Mouse (Mus musculus) embryonic facial prominence, embryonic 14.5 days (tissue): ENCODE measurements around the gene Bnip3. TPM values are rescaled to one million over a fixed set of nuclear protein-coding genes. Genes with fewer than 3 reads are reported as not detected.

ENCODE experiments used
- ATAC-seq: fragments of 200-750 bp; cut with Nextera tagmentation; 2 replicates; pipeline ENCODE4 v1.8.0; 2017; ENCODE audit warnings: low read depth, moderate number of reproducible peaks, moderate TSS enrichment
- DNase-seq: peaks from one replicate; pipeline ENCODE4 v3.0.0-alpha.2; 2015; ENCODE audit warnings: low spot score
- H3K27ac ChIP-seq: fragments of 300-500 bp; sonication (generic); replicated peaks from 2 replicates; pipeline ENCODE4 v1.5.1; 2014; ENCODE audit warnings: low read depth, mild to moderate bottlenecking, low read length, moderate library complexity
- H3K27me3 ChIP-seq: fragments of 300-500 bp; sonication (generic); replicated peaks from 2 replicates; pipeline ENCODE4 v1.6.1; 2014; ENCODE audit warnings: low read length; ENCODE audit not compliant: control insufficient read depth, insufficient read depth
- H3K36me3 ChIP-seq: fragments of 300-500 bp; sonication (generic); 2 replicates; pipeline ENCODE4 v1.6.1; 2014; ENCODE audit warnings: low read length, mixed read lengths; ENCODE audit not compliant: control insufficient read depth, insufficient read depth
- H3K4me1 ChIP-seq: fragments of 300-500 bp; sonication (generic); 2 replicates; pipeline ENCODE4 v1.6.1; 2014; ENCODE audit warnings: antibody characterized with exemption, low read length; ENCODE audit not compliant: control insufficient read depth, insufficient read depth
- H3K4me2 ChIP-seq: fragments of 300-500 bp; sonication (generic); 2 replicates; pipeline ENCODE4 v1.6.1; 2014; ENCODE audit warnings: low read depth, mild to moderate bottlenecking, low read length, moderate library complexity, mixed read lengths
- H3K4me3 ChIP-seq: fragments of 300-500 bp; sonication (generic); 2 replicates; pipeline ENCODE4 v1.5.1; 2014; ENCODE audit warnings: low read depth, mild to moderate bottlenecking, low read length
- H3K9ac ChIP-seq: fragments of 300-500 bp; sonication (generic); 2 replicates; pipeline ENCODE4 v1.6.1; 2014; ENCODE audit warnings: low read depth, mild to moderate bottlenecking, low read length, moderate library complexity, mixed read lengths
- H3K9me3 ChIP-seq: fragments of 300-500 bp; sonication (generic); 2 replicates; pipeline ENCODE4 v1.6.1; 2016; ENCODE audit warnings: low read length; ENCODE audit not compliant: control insufficient read depth
- WGBS: fragments of 180-500 bp; shearing (Covaris S2); extraction: QIAGEN DNeasy Blood & Tissue Kit; methylation state at CpG from one replicate; pipeline ENCODE4 v1.1.7; 2014; 5-methylcytosine and 5-hydroxymethylcytosine counted together
- polyA plus RNA-seq: library from polyadenylated mRNA; unstranded; fragments of >200 nt; fragmentation: Nextera tagmentation; extraction: Ambion mirVana; gene quantifications from 2 replicates; pipeline ENCODE4 v1.2.1, GENCODE M21; 2014

Gene Bnip3
- polyA plus RNA-seq, 1 experiment from 2014 or later = 92.6 TPM

DNA sequence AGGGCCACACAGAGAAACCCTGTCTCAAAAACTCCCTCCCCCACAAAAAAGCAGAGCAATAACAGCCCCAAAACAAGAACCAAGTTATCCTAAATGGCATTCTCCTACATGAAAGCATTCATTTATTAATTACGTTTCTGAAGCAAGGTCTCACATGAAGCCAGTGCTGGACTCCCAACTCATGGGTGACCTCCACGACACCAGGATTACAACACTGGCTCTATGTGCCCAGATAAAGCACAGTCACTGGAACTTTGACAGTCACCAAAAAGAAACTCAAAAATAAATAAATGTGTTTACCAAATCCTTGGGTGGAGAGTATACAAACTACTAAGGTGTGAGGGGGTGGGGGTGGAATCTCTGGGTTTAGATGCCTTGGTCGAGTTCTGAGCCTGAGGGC, 4.3 kb upstream of the Bnip3 start:
- no peak for DNase-seq
- no peak overlapping the region for H3K4me3 ChIP-seq
- peaks cover 10% of the 10 kb centered on the region for H3K4me1 ChIP-seq
- 66% methylated on average over 3 of the region's 3 CpGs for WGBS
- H3K27me3 ChIP-seq = no peaks in the 10 kb centered on the region
- no peaks in the 10 kb centered on the region for H3K9me3 ChIP-seq
- no peak for ATAC-seq
- no peaks in the 10 kb centered on the region for H3K36me3 ChIP-seq
- no peak overlapping the region for H3K27ac ChIP-seq
- H3K9ac ChIP-seq = no peak overlapping the region
- no peak overlapping the region for H3K4me2 ChIP-seq

DNA sequence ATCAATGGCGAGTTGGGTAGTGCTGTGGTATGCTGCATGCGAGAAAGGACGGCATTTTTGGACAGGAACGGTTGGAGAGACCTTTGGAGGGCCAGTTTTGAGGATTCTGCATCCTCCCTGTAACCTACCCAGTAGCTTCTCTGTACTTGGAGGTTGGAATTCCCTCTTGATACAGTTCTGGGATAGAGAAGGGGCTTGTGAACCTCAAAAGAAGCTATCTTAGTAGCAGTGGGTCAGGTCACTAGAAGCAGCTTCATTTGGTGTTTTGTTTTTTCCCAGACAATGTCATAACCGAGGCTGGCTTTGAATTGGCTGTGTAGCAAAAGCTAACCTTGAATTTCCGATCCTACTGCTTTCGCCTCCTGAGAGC, 859 bp upstream of the Bnip3 start:
- no peak for ATAC-seq
- Histone ChIP-seq H3K27ac (peak overlapping the region; percentile 59), H3K9me3 (no peaks in the 10 kb centered on the region), H3K4me1 (peaks cover 23% of the 10 kb centered on the region), H3K9ac (peak overlapping the region; percentile 82), H3K36me3 (no peaks in the 10 kb centered on the region), H3K27me3 (no peaks in the 10 kb centered on the region), H3K4me3 (peak overlapping the region; percentile 74), H3K4me2 (peak overlapping the region; percentile 74)
- 18% methylated on average over 7 of the region's 7 CpGs for WGBS
- no peak for DNase-seq

DNA sequence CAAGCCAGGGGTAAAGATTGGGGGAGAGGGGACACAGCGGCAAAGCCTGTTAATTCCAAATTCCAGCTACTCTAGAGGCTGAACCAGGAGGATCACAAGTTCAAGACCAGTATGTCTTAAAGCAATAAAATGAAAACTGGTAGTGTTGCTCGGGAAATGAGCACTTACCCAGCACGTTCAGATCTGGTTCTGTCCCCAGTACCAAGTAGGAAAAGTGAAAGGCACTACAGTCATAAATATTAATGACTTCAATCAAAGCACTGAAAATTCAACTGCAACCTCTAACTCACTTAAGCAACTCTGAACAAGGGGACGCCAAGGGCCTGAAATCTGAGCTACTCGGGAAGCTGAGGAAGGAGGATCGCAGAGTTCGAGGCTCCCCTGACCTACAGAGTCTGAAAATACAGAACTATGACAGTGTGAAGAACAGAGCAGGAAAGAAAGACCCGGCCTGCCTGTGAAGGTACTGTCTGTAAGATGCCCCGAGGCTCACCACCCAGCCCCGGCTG, 497 bp downstream of the Bnip3 start:
- peak overlapping the region; percentile 82 for H3K9ac ChIP-seq
- H3K36me3 ChIP-seq = no peaks in the 10 kb centered on the region
- H3K27me3 ChIP-seq = no peaks in the 10 kb centered on the region
- H3K4me3 ChIP-seq = peak overlapping the region; percentile 74
- peak overlapping the region; percentile 66 for H3K27ac ChIP-seq
- WGBS = 4% methylated on average over 7 of the region's 10 CpGs
- H3K4me2 ChIP-seq = peak overlapping the region; percentile 74
- ATAC-seq (no peak), DNase-seq (no peak)
- no peaks in the 10 kb centered on the region for H3K9me3 ChIP-seq
- peaks cover 25% of the 10 kb centered on the region for H3K4me1 ChIP-seq

DNA sequence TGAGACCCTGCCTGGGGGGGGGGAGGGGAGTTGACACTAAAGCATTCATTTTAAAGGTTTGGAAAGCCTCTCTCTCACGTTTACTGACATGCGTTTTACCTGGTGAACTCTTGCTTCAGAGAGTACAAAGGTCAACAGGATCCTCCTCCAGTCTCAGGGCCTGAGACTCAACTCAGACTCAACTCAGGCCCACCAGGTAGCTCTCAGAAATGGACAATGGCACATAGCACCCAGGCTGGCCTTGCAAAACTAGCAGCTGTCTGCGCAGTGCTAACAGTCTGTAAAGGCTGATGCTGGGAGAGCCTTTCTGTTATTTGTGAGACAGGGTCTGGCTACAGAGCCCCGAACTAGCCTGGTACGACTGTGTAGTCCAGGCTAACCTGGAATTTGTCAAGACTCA, 1.3 kb downstream of the Bnip3 start:
- no peaks in the 10 kb centered on the region for H3K36me3 ChIP-seq
- peak overlapping the region; percentile 82 for H3K9ac ChIP-seq
- no peaks in the 10 kb centered on the region for H3K9me3 ChIP-seq
- H3K4me1 ChIP-seq = peaks cover 28% of the 10 kb centered on the region
- H3K27me3 ChIP-seq = no peaks in the 10 kb centered on the region
- H3K4me2 ChIP-seq = peak overlapping the region; percentile 74
- H3K4me3 ChIP-seq = peak overlapping the region; percentile 74
- DNase-seq (no peak), ATAC-seq (no peak)
- H3K27ac ChIP-seq = no peak overlapping the region
- WGBS = 61% methylated on average over 5 of the region's 5 CpGs

DNA sequence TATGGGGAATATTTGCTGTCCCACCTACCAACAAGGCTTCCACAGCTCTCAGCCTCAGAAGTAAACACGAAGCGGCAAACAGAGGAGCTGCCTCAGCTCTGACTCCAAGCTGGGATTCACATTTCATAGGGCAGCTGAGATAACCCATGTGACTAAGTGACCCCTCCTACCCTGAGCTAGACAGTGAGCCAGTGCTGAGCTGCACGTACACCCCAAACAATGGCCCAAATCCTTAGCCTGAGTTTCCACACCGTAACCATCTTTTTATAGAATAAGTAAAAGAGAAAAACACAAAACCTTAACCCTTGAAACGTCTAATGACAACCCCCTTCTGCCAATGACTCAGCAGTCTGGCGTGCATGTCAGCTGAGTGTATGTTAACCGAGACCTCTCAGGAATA, 2.3 kb downstream of the Bnip3 start:
- H3K27me3 ChIP-seq = no peaks in the 10 kb centered on the region
- 0 out of 2 replicates have a peak overlapping the region, but pooled peaks have one; percentile 10 for H3K9ac ChIP-seq
- no peaks in the 10 kb centered on the region for H3K36me3 ChIP-seq
- H3K9me3 ChIP-seq = no peaks in the 10 kb centered on the region
- DNase-seq (peak; percentile 83), ATAC-seq (peak; percentile 64)
- H3K4me2 ChIP-seq = peak overlapping the region; percentile 74
- H3K4me1 ChIP-seq = peaks cover 28% of the 10 kb centered on the region
- 3% methylated on average over 7 of the region's 7 CpGs for WGBS
- H3K27ac ChIP-seq = peak overlapping the region; percentile 65
- peak overlapping the region; percentile 74 for H3K4me3 ChIP-seq

DNA sequence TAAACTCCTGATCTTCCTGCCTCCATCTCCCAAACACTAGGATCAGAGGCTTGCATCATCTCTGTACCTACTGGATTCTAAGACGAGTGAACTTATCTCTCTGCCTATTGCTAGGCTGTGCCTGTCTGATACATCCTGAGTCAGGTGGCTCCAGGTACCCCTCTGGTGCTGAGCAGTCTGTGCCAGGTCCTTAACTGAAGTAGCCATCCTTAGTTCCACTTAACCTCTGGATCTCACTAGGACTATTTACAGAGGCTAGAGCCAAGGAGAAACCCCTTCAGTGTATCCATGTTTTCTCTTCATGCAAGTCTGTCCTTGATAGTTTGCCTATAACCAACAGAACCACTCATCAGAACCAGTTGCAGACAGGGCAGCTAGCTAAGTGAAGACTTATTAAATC, 2.9 kb downstream of the Bnip3 start:
- Histone ChIP-seq H3K27me3 (no peaks in the 10 kb centered on the region), H3K27ac (no peak overlapping the region), H3K4me2 (peak overlapping the region; percentile 74), H3K4me3 (peak overlapping the region; percentile 74), H3K9ac (no peak overlapping the region), H3K4me1 (peaks cover 28% of the 10 kb centered on the region), H3K36me3 (no peaks in the 10 kb centered on the region), H3K9me3 (no peaks in the 10 kb centered on the region)
- no peak for DNase-seq
- WGBS = 91% methylated on average over 1 of the region's 1 CpGs
- ATAC-seq = no peak

DNA sequence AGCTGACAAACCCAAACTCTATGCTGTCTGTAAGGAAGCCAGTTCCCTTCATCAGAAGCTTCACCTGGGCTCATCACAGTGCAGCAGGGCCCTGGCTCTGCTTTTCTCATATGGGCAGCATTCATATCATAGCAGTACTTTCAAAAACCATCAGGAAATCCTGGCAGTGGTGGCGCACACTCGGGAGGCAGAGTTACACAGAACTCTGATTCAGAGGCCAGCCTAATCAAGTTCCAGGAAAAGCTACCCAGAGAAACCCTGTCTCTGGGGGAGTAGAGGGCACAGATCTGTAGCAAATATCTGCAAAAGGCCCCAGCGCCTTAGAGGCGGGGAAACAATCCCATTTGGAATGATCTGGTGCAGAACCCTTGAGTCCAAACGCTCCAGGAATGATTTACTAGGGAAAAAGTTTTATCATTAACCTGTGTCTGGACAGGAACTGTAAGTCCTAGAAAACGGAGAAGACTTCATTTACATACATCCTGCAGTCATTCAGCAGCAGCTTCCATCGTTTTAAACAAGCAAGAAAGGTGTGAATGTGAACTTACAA, 5.4 kb downstream of the Bnip3 start:
- Histone ChIP-seq H3K4me1 (peaks cover 20% of the 10 kb centered on the region), H3K4me2 (no peak overlapping the region), H3K9ac (no peak overlapping the region), H3K36me3 (no peaks in the 10 kb centered on the region), H3K27ac (no peak overlapping the region), H3K4me3 (no peak overlapping the region), H3K9me3 (no peaks in the 10 kb centered on the region), H3K27me3 (no peaks in the 10 kb centered on the region)
- no peak for DNase-seq
- WGBS = 76% methylated on average over 7 of the region's 7 CpGs
- ATAC-seq = no peak

DNA sequence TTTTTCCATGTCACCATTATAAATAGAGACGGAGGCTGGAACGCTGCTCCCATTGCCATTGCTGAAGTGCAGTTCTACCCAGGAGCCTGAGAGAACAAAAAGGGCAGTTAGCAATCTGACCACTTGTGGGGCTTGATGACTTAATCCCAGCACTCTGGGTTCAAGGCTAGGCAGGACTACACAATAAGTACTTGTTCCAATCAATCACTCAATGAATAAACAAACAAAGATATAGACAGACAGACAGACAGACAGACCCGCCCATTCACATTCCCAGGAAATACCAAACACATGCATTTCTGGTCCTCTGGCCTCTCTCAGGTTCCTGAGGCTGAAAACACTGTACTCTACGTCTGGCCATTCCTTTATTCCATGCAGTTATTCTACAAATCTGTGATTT, 10.6 kb downstream of the Bnip3 start:
- H3K36me3 ChIP-seq = peaks cover 36% of the 10 kb centered on the region
- ATAC-seq (no peak), DNase-seq (no peak)
- no peaks in the 10 kb centered on the region for H3K9me3 ChIP-seq
- no peak overlapping the region for H3K27ac ChIP-seq
- WGBS = 82% methylated on average over 4 of the region's 4 CpGs
- 0 out of 2 replicates have a peak, but pooled peaks cover 2% of the 10 kb centered on the region for H3K4me1 ChIP-seq
- no peak overlapping the region for H3K4me3 ChIP-seq
- H3K27me3 ChIP-seq = no peaks in the 10 kb centered on the region
- H3K9ac ChIP-seq = no peak overlapping the region
- H3K4me2 ChIP-seq = no peak overlapping the region

DNA sequence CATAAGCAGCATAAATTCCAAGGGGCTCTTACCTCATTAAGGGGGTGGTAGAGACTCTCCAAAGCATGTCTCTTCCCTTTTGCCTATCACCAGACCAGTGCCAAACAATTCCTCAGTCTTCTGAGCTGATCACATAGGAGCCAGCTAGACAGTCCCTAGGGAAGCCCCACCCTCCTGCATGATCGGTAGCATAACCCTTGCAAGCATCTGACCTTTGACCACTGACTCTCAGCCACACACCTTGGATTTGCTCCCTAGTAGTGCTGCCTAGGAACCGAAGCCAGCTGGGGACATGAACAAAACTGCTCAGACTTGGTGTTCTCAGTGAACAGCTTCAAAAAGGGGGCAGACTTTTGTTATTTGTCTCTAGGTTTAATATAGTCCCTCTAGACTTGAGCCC, 11.2 kb downstream of the Bnip3 start:
- ATAC-seq = no peak
- Histone ChIP-seq H3K27ac (no peak overlapping the region), H3K9me3 (no peaks in the 10 kb centered on the region), H3K4me3 (no peak overlapping the region), H3K4me2 (no peak overlapping the region), H3K4me1 (no peaks in the 10 kb centered on the region), H3K9ac (no peak overlapping the region), H3K36me3 (peaks cover 38% of the 10 kb centered on the region), H3K27me3 (no peaks in the 10 kb centered on the region)
- no peak for DNase-seq
- 46% methylated on average over 2 of the region's 2 CpGs for WGBS
